Mouse (Mus musculus) embryonic facial prominence, embryonic 13.5 days (tissue): Measurements from ENCODE around the gene Gm49391. TPM values are rescaled to one million over a fixed set of nuclear protein-coding genes. Genes with fewer than 3 reads are reported as not detected.

Source experiments
- ATAC-seq: fragments of 200-750 bp; cut with Nextera tagmentation; 2 replicates; pipeline ENCODE4 v1.8.0; 2017; ENCODE audit warnings: low read depth; ENCODE audit not compliant: insufficient number of reproducible peaks, insufficient read depth, low FRiP score, low TSS enrichment
- H3K27ac ChIP-seq: fragments of 300-500 bp; sonication (generic); 2 replicates; pipeline ENCODE4 v1.5.1; 2015; ENCODE audit warnings: moderate library complexity, mild to moderate bottlenecking, inconsistent platforms
- H3K27me3 ChIP-seq: fragments of 300-500 bp; sonication (generic); 2 replicates; pipeline ENCODE4 v1.6.1; 2015; ENCODE audit warnings: mild to moderate bottlenecking, inconsistent platforms
- H3K36me3 ChIP-seq: fragments of 300-500 bp; sonication (generic); 2 replicates; pipeline ENCODE4 v1.6.1; 2015; ENCODE audit warnings: mild to moderate bottlenecking, inconsistent platforms
- H3K4me1 ChIP-seq: fragments of 300-500 bp; sonication (generic); 2 replicates; pipeline ENCODE4 v1.6.1; 2015; ENCODE audit warnings: inconsistent platforms
- H3K4me2 ChIP-seq: fragments of 300-500 bp; sonication (generic); 2 replicates; pipeline ENCODE4 v1.6.1; 2015; ENCODE audit warnings: moderate library complexity, mild to moderate bottlenecking, inconsistent platforms
- H3K4me3 ChIP-seq: fragments of 300-500 bp; sonication (generic); 2 replicates; pipeline ENCODE4 v1.5.1; 2015; ENCODE audit warnings: mild to moderate bottlenecking, inconsistent platforms
- H3K9ac ChIP-seq: fragments of 300-500 bp; sonication (generic); 2 replicates; pipeline ENCODE4 v1.6.1; 2015; ENCODE audit warnings: mild to moderate bottlenecking, inconsistent platforms
- H3K9me3 ChIP-seq: fragments of 300-500 bp; sonication (generic); 2 replicates; pipeline ENCODE4 v1.6.1; 2016; ENCODE audit warnings: inconsistent platforms
- WGBS: fragments of 180-500 bp; shearing (Covaris S2); methylation state at CpG from one replicate; pipeline ENCODE4 v1.1.7; 2015; ENCODE audit warnings: mixed read lengths; 5-methylcytosine and 5-hydroxymethylcytosine counted together
- polyA plus RNA-seq: library from polyadenylated mRNA; unstranded; fragments of >200 nt; fragmentation: Nextera tagmentation; extraction: Ambion mirVana; gene quantifications from 2 replicates; pipeline ENCODE4 v1.2.1, GENCODE M21; 2015

The Gm49391 gene
- polyA plus RNA-seq, 1 experiment from 2014 or later: 2.8 TPM

- no peak overlapping the region for H3K4me3 ChIP-seq
- no peaks in the 10 kb centered on the region for H3K9me3 ChIP-seq
- ATAC-seq: no peak
- H3K4me2 ChIP-seq: no peak overlapping the region
- no peak overlapping the region for H3K27ac ChIP-seq
- 85% methylated on average over 4 of the region's 4 CpGs for WGBS
- no peaks in the 10 kb centered on the region for H3K4me1 ChIP-seq
- H3K9ac ChIP-seq: no peak overlapping the region
- no peaks in the 10 kb centered on the region for H3K27me3 ChIP-seq
- H3K36me3 ChIP-seq: no peaks in the 10 kb centered on the region
Measured at GRCm38 (mm10) chr13:60848241-60849120, 87.9 kb downstream of the Gm49391 start.

Other genes starting within 250 kb of the Gm49391 start
- gene BC051665, start 150.2 kb downstream of the Gm49391 start, polyA plus RNA-seq: not detected in 2 replicates
- gene Ctsll3, start 133.7 kb downstream of the Gm49391 start, polyA plus RNA-seq: not detected in 2 replicates
- gene 4930486L24Rik, start 72.1 kb downstream of the Gm49391 start, polyA plus RNA-seq: 0.39 and 0.42 TPM in 2 replicates
- gene Gm49392, start 39.7 kb downstream of the Gm49391 start, polyA plus RNA-seq: not detected in 2 replicates
- gene Ctla2b, start 39.1 kb downstream of the Gm49391 start, polyA plus RNA-seq: 1.5 and 5.0 TPM in 2 replicates
- gene Tpbpb, start 31.7 kb downstream of the Gm49391 start, polyA plus RNA-seq: not detected in 2 replicates
- gene Gm49393, start 981 bp downstream of the Gm49391 start, polyA plus RNA-seq: not detected in 2 replicates
- gene Ctla2a, start 54 bp upstream of the Gm49391 start, polyA plus RNA-seq: 19.2 and 23.0 TPM in 2 replicates
- not detected in 2 replicates for gene Tpbpa, start 5.4 kb upstream of the Gm49391 start, polyA plus RNA-seq
- not detected in 2 replicates for gene Ctsj, start 69.4 kb upstream of the Gm49391 start, polyA plus RNA-seq
- not detected in 2 replicates for gene Ctsq, start 104.1 kb upstream of the Gm49391 start, polyA plus RNA-seq
- not detected in 2 replicates for gene Ctsr, start 227.7 kb upstream of the Gm49391 start, polyA plus RNA-seq